Mouse (Mus musculus) midbrain, embryonic 14.5 days (tissue): ENCODE measurements around the gene Nup35. TPM values are rescaled to one million over a fixed set of nuclear protein-coding genes. Genes with fewer than 3 reads are reported as not detected.

Experiments
- ATAC-seq: fragments of 200-750 bp; cut with Nextera tagmentation; 2 replicates; pipeline ENCODE4 v1.8.0; 2017; ENCODE audit warnings: moderate number of reproducible peaks, moderate library complexity; ENCODE audit not compliant: low FRiP score, low TSS enrichment
- DNase-seq: peaks from one replicate; pipeline ENCODE4 v3.0.0-alpha.2; 2015
- H3K27ac ChIP-seq: fragments of 300-500 bp; sonication (generic); replicated peaks from 2 replicates; pipeline ENCODE4 v1.5.1; 2014; ENCODE audit warnings: mild to moderate bottlenecking, low read depth, low read length, moderate library complexity
- H3K27me3 ChIP-seq: fragments of 300-500 bp; sonication (generic); 2 replicates; pipeline ENCODE4 v1.6.1; 2014; ENCODE audit warnings: low read length, control low read depth, mixed read lengths; ENCODE audit not compliant: control insufficient read depth, insufficient read depth
- H3K36me3 ChIP-seq: fragments of 300-500 bp; sonication (generic); 2 replicates; pipeline ENCODE4 v1.6.1; 2014; ENCODE audit warnings: low read length, control low read depth; ENCODE audit not compliant: control insufficient read depth, insufficient read depth
- H3K4me1 ChIP-seq: fragments of 300-500 bp; sonication (generic); 2 replicates; pipeline ENCODE4 v1.6.1; 2014; ENCODE audit warnings: mild to moderate bottlenecking, antibody characterized with exemption, low read length, control low read depth; ENCODE audit not compliant: control insufficient read depth, insufficient read depth
- H3K4me2 ChIP-seq: fragments of 300-500 bp; sonication (generic); 2 replicates; pipeline ENCODE4 v1.6.1; 2014; ENCODE audit warnings: mild to moderate bottlenecking, low read length, moderate library complexity
- H3K4me3 ChIP-seq: fragments of 300-500 bp; sonication (generic); replicated peaks from 2 replicates; pipeline ENCODE4 v1.5.1; 2014; ENCODE audit warnings: low read depth, low read length
- H3K9ac ChIP-seq: fragments of 300-500 bp; sonication (generic); replicated peaks from 2 replicates; pipeline ENCODE4 v1.6.1; 2014; ENCODE audit warnings: mild to moderate bottlenecking, low read length, moderate library complexity
- H3K9me3 ChIP-seq: fragments of 300-500 bp; sonication (generic); 2 replicates; pipeline ENCODE4 v1.6.1; 2016; ENCODE audit warnings: low read length, control low read depth, mixed read lengths; ENCODE audit not compliant: control insufficient read depth
- WGBS: fragments of 180-500 bp; shearing (Covaris S2); extraction: QIAGEN DNeasy Blood & Tissue Kit; methylation state at CpG from one replicate; pipeline ENCODE4 v1.1.7; 2014; 5-methylcytosine and 5-hydroxymethylcytosine counted together
- polyA plus RNA-seq: library from polyadenylated mRNA; unstranded; fragments of >200 nt; fragmentation: Nextera tagmentation; extraction: Ambion mirVana; gene quantifications from 2 replicates; pipeline ENCODE4 v1.2.1, GENCODE M21; 2014

Gene Nup35
- polyA plus RNA-seq, 1 experiment from 2014 or later = 60.2 TPM

DNA sequence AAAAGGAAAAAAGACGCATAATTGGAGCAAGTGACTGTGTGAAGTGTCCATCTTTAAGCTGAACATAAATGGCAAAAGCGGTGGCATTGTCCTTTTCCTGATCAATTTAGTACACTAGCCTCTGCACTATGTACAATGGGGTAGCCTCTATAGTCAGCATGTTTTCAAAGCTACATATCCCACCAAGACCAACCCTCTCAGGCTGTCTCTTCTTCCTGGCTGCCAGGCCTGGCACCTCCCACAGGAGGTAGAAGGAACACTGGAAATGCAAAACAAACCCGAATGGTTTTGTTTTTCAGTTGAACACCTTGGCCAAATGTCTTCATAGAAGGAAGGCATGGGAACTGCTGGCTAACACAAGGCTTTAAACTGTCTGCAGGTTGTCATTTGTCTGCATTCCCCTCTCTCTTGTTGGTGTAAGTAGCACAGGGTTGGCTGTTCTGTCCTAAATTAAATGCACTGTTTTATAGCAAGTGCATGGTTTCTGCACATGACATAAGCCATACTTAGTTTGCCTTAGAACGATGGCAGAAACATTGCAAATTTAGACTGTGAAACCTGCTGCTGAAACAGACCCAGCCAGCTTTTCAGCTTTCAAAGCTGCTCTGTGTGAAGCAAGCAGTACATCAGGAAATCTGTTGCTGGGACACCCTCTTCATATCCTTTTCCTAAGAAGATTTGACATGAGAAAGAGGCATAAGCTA is 22.7 kb upstream of the Nup35 start:
- Histone ChIP-seq H3K27me3 (no peaks in the 10 kb centered on the region), H3K4me2 (no peak overlapping the region), H3K4me1 (no peaks in the 10 kb centered on the region), H3K27ac (no peak overlapping the region), H3K4me3 (no peak overlapping the region), H3K36me3 (no peaks in the 10 kb centered on the region), H3K9me3 (no peaks in the 10 kb centered on the region), H3K9ac (no peak overlapping the region)
- WGBS = 78% methylated on average over 4 of the region's 4 CpGs
- no peak for DNase-seq
- no peak for ATAC-seq

DNA sequence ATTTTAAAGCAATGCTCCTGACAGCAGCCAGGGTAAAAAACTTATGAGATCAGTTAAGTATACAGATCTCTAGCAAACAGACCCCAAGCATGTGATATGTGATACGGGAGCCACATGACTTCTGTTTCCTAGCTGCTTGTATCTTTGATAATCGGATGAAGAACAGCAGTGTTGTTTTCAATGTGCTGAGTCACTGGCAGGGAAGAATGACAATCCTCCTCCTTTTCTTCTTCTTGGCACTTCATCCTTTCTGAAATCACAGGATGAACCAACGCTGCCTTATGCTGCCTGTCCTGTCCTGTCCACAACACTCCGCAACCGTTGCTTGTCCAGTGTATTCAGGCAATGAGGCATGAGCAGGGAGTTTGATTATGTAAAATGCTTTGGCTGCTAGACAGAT is 20.1 kb upstream of the Nup35 start:
- Histone ChIP-seq H3K4me1 (no peaks in the 10 kb centered on the region), H3K27me3 (no peaks in the 10 kb centered on the region), H3K36me3 (no peaks in the 10 kb centered on the region), H3K27ac (no peak overlapping the region), H3K4me3 (no peak overlapping the region), H3K9me3 (no peaks in the 10 kb centered on the region), H3K9ac (no peak overlapping the region), H3K4me2 (no peak overlapping the region)
- DNase-seq (no peak), ATAC-seq (no peak)
- WGBS = 75% methylated on average over 5 of the region's 5 CpGs

DNA sequence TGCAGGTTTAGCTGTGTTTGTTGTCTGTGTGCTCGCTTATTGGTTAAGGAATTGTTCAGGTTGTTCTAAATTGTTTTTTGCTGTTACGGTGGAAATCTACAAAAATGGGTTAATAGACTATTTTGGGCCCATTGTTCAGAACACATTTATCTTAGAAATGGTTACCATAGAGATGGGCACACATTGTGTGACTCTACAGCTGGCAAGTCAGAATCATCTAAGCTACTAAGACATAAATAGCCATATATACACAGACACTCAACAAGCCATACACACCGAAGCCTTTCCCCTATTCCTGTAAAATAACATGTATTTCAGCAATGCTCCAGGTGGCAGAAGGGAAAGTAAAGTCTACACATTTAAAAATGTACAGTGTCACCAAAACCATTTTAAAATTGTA is 17.2 kb upstream of the Nup35 start:
- Histone ChIP-seq H3K9me3 (no peaks in the 10 kb centered on the region), H3K27me3 (no peaks in the 10 kb centered on the region), H3K4me1 (no peaks in the 10 kb centered on the region), H3K27ac (no peak overlapping the region), H3K9ac (no peak overlapping the region), H3K4me3 (no peak overlapping the region), H3K36me3 (no peaks in the 10 kb centered on the region), H3K4me2 (no peak overlapping the region)
- ATAC-seq (no peak), DNase-seq (no peak)
- 88% methylated on average over 3 of the region's 3 CpGs for WGBS

DNA sequence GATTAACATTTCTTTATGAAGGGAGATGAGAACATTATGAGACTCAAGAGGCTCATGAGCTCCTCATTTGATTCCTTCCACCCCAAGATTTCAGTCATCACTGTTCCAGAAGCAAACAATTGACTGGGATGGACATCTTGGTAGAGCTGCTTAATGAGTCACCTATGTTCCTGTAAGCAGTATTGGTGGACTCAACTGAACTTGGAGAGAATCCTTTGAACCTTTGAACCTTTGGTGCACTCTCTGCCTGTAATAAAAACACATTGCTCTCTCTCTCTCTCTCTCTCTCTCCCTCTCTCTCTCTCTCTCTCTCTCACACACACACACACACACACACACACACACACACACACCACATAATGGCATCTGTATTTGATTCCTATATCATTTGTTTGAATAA is 16.4 kb upstream of the Nup35 start:
- no peaks in the 10 kb centered on the region for H3K9me3 ChIP-seq
- no peaks in the 10 kb centered on the region for H3K36me3 ChIP-seq
- H3K4me1 ChIP-seq = no peaks in the 10 kb centered on the region
- DNase-seq (no peak), ATAC-seq (no peak)
- no peak overlapping the region for H3K9ac ChIP-seq
- no peak overlapping the region for H3K4me2 ChIP-seq
- H3K27ac ChIP-seq = no peak overlapping the region
- no peaks in the 10 kb centered on the region for H3K27me3 ChIP-seq
- H3K4me3 ChIP-seq = no peak overlapping the region

DNA sequence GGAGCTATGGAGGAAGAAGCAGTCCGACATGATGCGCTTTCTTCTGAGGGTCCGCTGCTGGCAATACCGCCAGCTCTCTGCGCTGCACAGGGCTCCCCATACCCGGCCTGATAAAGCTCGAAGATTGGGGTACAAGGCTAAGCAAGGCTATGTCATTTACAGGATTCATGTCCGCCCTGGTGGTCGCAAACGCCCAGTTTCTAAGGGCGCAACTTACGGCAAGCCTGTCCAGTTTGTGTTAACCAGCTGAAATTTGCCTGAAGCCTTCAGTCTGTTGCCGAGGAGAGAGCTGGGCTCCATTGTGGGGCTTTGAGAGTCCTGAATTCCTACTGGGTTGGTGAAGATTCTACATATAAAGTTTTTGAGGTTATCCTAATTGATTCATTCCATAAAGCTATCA is 14.3 kb upstream of the Nup35 start:
- H3K4me3 ChIP-seq = no peak overlapping the region
- no peaks in the 10 kb centered on the region for H3K27me3 ChIP-seq
- DNase-seq (no peak), ATAC-seq (no peak)
- H3K9me3 ChIP-seq = no peaks in the 10 kb centered on the region
- no peak overlapping the region for H3K27ac ChIP-seq
- H3K9ac ChIP-seq = no peak overlapping the region
- H3K4me2 ChIP-seq = no peak overlapping the region
- H3K36me3 ChIP-seq = no peaks in the 10 kb centered on the region
- WGBS = 94% methylated on average over 13 of the region's 13 CpGs
- no peaks in the 10 kb centered on the region for H3K4me1 ChIP-seq

- H3K27ac ChIP-seq = no peak overlapping the region
- H3K9ac ChIP-seq = no peak overlapping the region
- no peak overlapping the region for H3K4me3 ChIP-seq
- 85% methylated on average over 19 of the region's 19 CpGs for WGBS
- no peaks in the 10 kb centered on the region for H3K4me1 ChIP-seq
- DNase-seq (no peak), ATAC-seq (no peak)
- no peaks in the 10 kb centered on the region for H3K36me3 ChIP-seq
- H3K4me2 ChIP-seq = no peak overlapping the region
- no peaks in the 10 kb centered on the region for H3K9me3 ChIP-seq
- H3K27me3 ChIP-seq = no peaks in the 10 kb centered on the region
Observed at GRCm38 (mm10) chr2:80603771-80604426, 13.1 kb upstream of the Nup35 start.

GRCm38 (mm10) chr2:80612286-80612685 is 4.8 kb upstream of the Nup35 start:
- no peak overlapping the region for H3K4me3 ChIP-seq
- H3K9me3 ChIP-seq = no peaks in the 10 kb centered on the region
- peaks cover 4% of the 10 kb centered on the region; the same call in 1 of the 2 replicates for H3K4me1 ChIP-seq
- no peaks in the 10 kb centered on the region for H3K36me3 ChIP-seq
- H3K27me3 ChIP-seq = no peaks in the 10 kb centered on the region
- no peak overlapping the region for H3K27ac ChIP-seq
- no peak overlapping the region for H3K9ac ChIP-seq
- DNase-seq (no peak), ATAC-seq (no peak)
- 83% methylated on average over 1 of the region's 1 CpGs for WGBS
- no peak overlapping the region for H3K4me2 ChIP-seq

DNA sequence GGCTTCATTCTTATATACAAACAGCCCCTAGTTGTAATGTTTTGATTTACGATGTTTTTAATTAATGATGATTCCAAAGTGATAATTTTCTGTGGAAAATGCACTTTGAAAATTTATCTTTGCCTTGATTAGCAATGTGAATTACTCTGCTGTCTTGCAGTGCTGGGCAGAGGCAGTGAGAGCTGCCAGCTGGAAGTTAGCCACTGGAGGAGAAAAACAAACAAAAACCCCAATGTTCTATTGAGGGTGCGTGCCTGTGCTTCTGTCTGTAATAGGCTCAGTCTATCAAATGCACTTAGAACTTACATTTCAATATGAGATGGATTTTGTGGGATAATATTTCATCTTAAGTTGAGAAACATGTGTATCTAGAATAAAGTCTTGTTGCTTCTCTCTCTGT is 4.2 kb upstream of the Nup35 start:
- no peak overlapping the region for H3K4me2 ChIP-seq
- no peaks in the 10 kb centered on the region for H3K9me3 ChIP-seq
- no peaks in the 10 kb centered on the region for H3K27me3 ChIP-seq
- DNase-seq (peak; percentile 9), ATAC-seq (no peak)
- whole genome bisulfite sequencing = 71% methylated on average over 2 of the region's 2 CpGs
- no peak overlapping the region for H3K27ac ChIP-seq
- no peak overlapping the region for H3K4me3 ChIP-seq
- no peaks in the 10 kb centered on the region for H3K36me3 ChIP-seq
- peaks cover 6% of the 10 kb centered on the region for H3K4me1 ChIP-seq
- H3K9ac ChIP-seq = no peak overlapping the region

DNA sequence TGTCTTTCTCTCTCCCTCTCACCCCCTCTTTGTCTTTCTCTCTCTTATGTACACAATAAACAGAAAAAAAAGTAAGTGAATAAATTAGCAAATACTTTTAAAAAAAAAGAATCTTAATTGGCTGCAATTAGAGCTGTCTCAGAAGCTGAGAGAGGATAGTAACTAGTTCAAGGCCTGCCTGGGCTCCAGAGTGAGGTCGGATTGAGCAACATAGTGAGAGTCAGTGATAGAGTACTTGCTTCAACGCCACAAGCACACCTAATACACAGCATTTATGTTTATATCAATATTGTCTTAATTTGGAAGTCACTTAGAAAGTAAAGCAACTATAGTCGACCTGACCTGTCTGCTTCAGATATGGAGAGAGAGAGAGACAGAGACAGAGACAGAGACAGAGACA is 2.0 kb downstream of the Nup35 start:
- no peaks in the 10 kb centered on the region for H3K9me3 ChIP-seq
- WGBS = 90% methylated on average over 3 of the region's 3 CpGs
- H3K9ac ChIP-seq = no peak overlapping the region
- H3K27me3 ChIP-seq = no peaks in the 10 kb centered on the region
- H3K4me2 ChIP-seq = no peak overlapping the region
- no peak for DNase-seq
- no peak for ATAC-seq
- H3K4me3 ChIP-seq = no peak overlapping the region
- peaks cover 3% of the 10 kb centered on the region; the same call in 1 of the 2 replicates for H3K36me3 ChIP-seq
- H3K27ac ChIP-seq = no peak overlapping the region
- peaks cover 11% of the 10 kb centered on the region for H3K4me1 ChIP-seq
